22 mouse cellular contexts compared by ENCODE assay signal in genomic region chr3:39372426-39372950, GRCm38 (mm10).
DNase-seq lines count a peak whose midpoint lies in the region; ATAC-seq lines count a peak whose summit lies in the region.
"Had no signal": no experiment of that assay in that cellular context is flagged by ENCODE, and none has a peak within 500 bp of the region (broad histone marks: within the 10 kb centered on the region; RNA-seq: fewer than 3 reads in every experiment).

No protein-coding gene starts in this region.

- H3K4me1 ChIP-seq in forebrain, embryonic 16.5 days (replicated peaks; ENCODE audit: control insufficient read depth, insufficient read depth, low read length): 0 out of 2 replicates have a peak, but pooled peaks cover 2% of the 10 kb centered on the region
- H3K4me1 ChIP-seq in forebrain, embryonic 10.5 days: 0 out of 2 replicates have a peak, but pooled peaks cover 4% of the 10 kb centered on the region
- H3K4me1 ChIP-seq: forebrain, embryonic 15.5 days; heart, embryonic 15.5 days; hindbrain, embryonic 15.5 days had no signal

- H3K27me3 ChIP-seq in forebrain, embryonic 16.5 days (replicated peaks; ENCODE audit: control insufficient read depth, insufficient read depth, low read length): no peaks in the 10 kb centered on the region
- no peaks in the 10 kb centered on the region for H3K27me3 ChIP-seq in forebrain, embryonic 10.5 days (ENCODE audit: poor library complexity, severe bottlenecking)
- H3K27me3 ChIP-seq: forebrain, embryonic 15.5 days; heart, embryonic 15.5 days; hindbrain, embryonic 15.5 days had no signal

- H3K9me3 ChIP-seq in forebrain, embryonic 16.5 days (ENCODE audit: control insufficient read depth, low read length): no peaks in the 10 kb centered on the region
- H3K9me3 ChIP-seq in forebrain, embryonic 10.5 days: no peaks in the 10 kb centered on the region
- H3K9me3 ChIP-seq: forebrain, embryonic 15.5 days; G1E; heart, embryonic 15.5 days; hindbrain, embryonic 15.5 days had no signal

- intact Hi-C loops in left cerebral cortex, postnatal 4 days (cut with DNase I): no loop called here
- intact Hi-C loops in left cerebral cortex, postnatal 10 days (cut with DNase I): no loop called here

- no peak overlapping the region for H3K27ac ChIP-seq in forebrain, embryonic 16.5 days (ENCODE audit: low read length)
- H3K27ac ChIP-seq in forebrain, embryonic 10.5 days: no peak overlapping the region
- H3K27ac ChIP-seq: forebrain, embryonic 15.5 days; heart, adult 2 months; heart, embryonic 15.5 days; hindbrain, embryonic 15.5 days had no signal

- no peaks in the 10 kb centered on the region for H3K36me3 ChIP-seq in forebrain, embryonic 16.5 days (ENCODE audit: control insufficient read depth, insufficient read depth)
- H3K36me3 ChIP-seq in forebrain, embryonic 10.5 days (replicated peaks): no peaks in the 10 kb centered on the region
- H3K36me3 ChIP-seq: forebrain, embryonic 15.5 days; G1E; heart, embryonic 15.5 days; hindbrain, embryonic 15.5 days had no signal

- 60% methylated on average over 10 of the region's 10 CpGs for WGBS in forebrain, embryonic 16.5 days
- 84% methylated on average over 10 of the region's 10 CpGs for WGBS in forebrain, embryonic 10.5 days

- no peak overlapping the region for H3K4me3 ChIP-seq in forebrain, embryonic 16.5 days (replicated peaks; ENCODE audit: low read length)
- H3K4me3 ChIP-seq in forebrain, embryonic 10.5 days: no peak overlapping the region
- H3K4me3 ChIP-seq: forebrain, embryonic 15.5 days; heart, adult 2 months; heart, embryonic 15.5 days; hindbrain, embryonic 15.5 days had no signal

- no peak overlapping the region for H3K4me2 ChIP-seq in forebrain, embryonic 16.5 days (ENCODE audit: low read length)
- H3K4me2 ChIP-seq: forebrain, embryonic 15.5 days; heart, embryonic 11.5 days; heart, embryonic 15.5 days; hindbrain, embryonic 15.5 days had no signal

- peak; percentile 40; the same call in 1 of the 2 replicates for ATAC-seq in forebrain, embryonic 16.5 days
- ATAC-seq: CD4-positive, CD25-positive, alpha-beta regulatory T cell, adult 4 months; forebrain, embryonic 15.5 days had no signal

- no peak overlapping the region for H3K9ac ChIP-seq in forebrain, embryonic 16.5 days (replicated peaks; ENCODE audit: low read depth, low read length)
- H3K9ac ChIP-seq: forebrain, embryonic 15.5 days; heart, embryonic 15.5 days; hindbrain, embryonic 15.5 days had no signal

- DNase-seq in cerebellum, postnatal 10 days: peak; percentile 39 to 70
- DNase-seq in cerebellum, adult 9-11 months: no peak
- DNase-seq in forebrain, embryonic 10.5 days (ENCODE audit: extremely low spot score, low spot score): no peak
- DNase-seq in left cerebral cortex, postnatal 4 days: peak; percentile 63
- no peak for DNase-seq in left cerebral cortex, postnatal 10 days (ENCODE audit: extremely low spot score in 1 of 2, low spot score in 2 of 2)
- peak; percentile 76 for DNase-seq in retina, postnatal 1 day
- no peak for DNase-seq in layer of hippocampus, adult 18-20 months (ENCODE audit: low spot score in 2 of 2)
- DNase-seq: adrenal gland, postnatal 14 days; B cell, adult 2 months; cerebellum, adult 2 months; cerebellum, postnatal 36 days; gastrocnemius, postnatal 14 days; heart, adult 2 months; heart, postnatal 14 days; kidney, adult 11 months had no signal

Comparison
In these comparisons a context has a peak if more than half of its experiments do, and no peak if none do; other contexts are left out.
1. DNase-seq: peak in cerebellum, postnatal 10 days (2 of 2), left cerebral cortex, postnatal 4 days (single experiment) and retina, postnatal 1 day (single experiment); none in cerebellum, adult 9-11 months (single experiment), forebrain, embryonic 10.5 days (single experiment), left cerebral cortex, postnatal 10 days (0 of 2) and layer of hippocampus, adult 18-20 months (0 of 2).